Mouse (Mus musculus) testis, adult 2 months (tissue): ENCODE data around the gene Capzb.

ENCODE experiments used
- CTCF ChIP-seq: fragments of 200-500 bp; IDR thresholded peaks from 2 replicates; pipeline ENCODE4 v1.5.1; 2012; ENCODE audit warnings: low read depth, mild to moderate bottlenecking, inconsistent platforms, low read length, moderate library complexity; ENCODE audit not compliant: control insufficient read depth, insufficient read depth, insufficient replicate concordance
- POLR2A ChIP-seq: fragments of 200-500 bp; IDR thresholded peaks from 2 replicates; pipeline ENCODE4 v1.6.1; 2012; ENCODE audit warnings: low read depth, mild to moderate bottlenecking, inconsistent platforms, low read length, moderate library complexity; ENCODE audit not compliant: control insufficient read depth

DNA sequence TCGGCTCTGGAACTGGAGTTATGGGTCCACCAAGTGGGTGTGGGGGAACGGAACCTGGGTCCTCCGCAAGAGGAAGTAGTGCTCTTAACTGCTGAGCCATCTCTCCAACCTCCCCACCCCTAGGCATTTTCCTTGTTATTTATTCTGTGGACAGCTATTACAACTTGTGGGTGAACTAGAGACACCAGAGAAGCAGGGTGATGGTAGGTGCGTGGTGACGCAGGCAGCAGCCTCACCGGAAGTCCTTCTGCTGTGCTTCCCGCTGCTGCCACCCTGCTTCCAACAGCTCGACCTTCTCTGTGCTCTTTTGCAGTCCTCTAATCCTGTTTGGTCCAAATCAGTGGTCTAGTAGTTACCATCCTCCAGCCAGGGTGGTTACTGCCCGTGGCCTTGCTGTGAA lies 6.4 kb downstream of the Capzb start:
- no peak for TF ChIP-seq CTCF
- no peak for TF ChIP-seq POLR2A
